ENCODE assay signal across 8 mouse cellular contexts in genomic region chr1:136624146-136625018, GRCm38 (mm10). TPM values are rescaled to one million over a fixed set of nuclear protein-coding genes. Genes with fewer than 3 reads are reported as not detected.
DNase-seq lines count a peak whose midpoint lies in the region; ATAC-seq and TF ChIP-seq lines count a peak whose summit lies in the region.

Gene Zfp281, plus strand, starts transcription at chr1:136624901.

- peak; percentile 88 to 93 for DNase-seq in gastrocnemius, adult 8-10 months (ENCODE audit: low spot score in 2 of 2)
- peak; percentile 86 for DNase-seq in hindlimb bud, embryonic 11.5 days (ENCODE audit: extremely low spot score, low read depth, low spot score)
- peak; percentile 86 to 94 for DNase-seq in left cerebral cortex, adult 8-10 months (ENCODE audit: low spot score in 2 of 2)
- peak; percentile 98 for DNase-seq in right cerebral cortex, postnatal 10 days (ENCODE audit: low spot score in 2 of 2)
- peak; percentile 94 for DNase-seq in urinary bladder, postnatal 25 days (ENCODE audit: low spot score)

- no peak for TF ChIP-seq CTCF in cortical plate, adult 2 months (IDR thresholded peaks at IDR 0.05; ENCODE audit: extremely low read depth, insufficient read depth, low read length)

- peak; percentile 72 for ATAC-seq in activated CD4-positive, CD25-positive, alpha-beta regulatory T cell, adult 4 months

- no peaks in the 10 kb centered on the region for H3K9me3 ChIP-seq in megakaryocyte, embryonic 14.5 days

- peaks cover 37% of the 10 kb centered on the region for H3K36me3 ChIP-seq in megakaryocyte, embryonic 14.5 days (replicated peaks; ENCODE audit: low read length)

- peak; percentile 68 for TF ChIP-seq POLR2A in cortical plate, adult 2 months (IDR thresholded peaks at IDR 0.05; ENCODE audit: extremely low read depth, insufficient read depth, low read length)

- H3K27ac ChIP-seq in cortical plate, adult 2 months (ENCODE audit: insufficient read depth, low read length) = peak within 1 kb of the TSS; percentile 86

- peak within 1 kb of the TSS; percentile 66 for H3K4me3 ChIP-seq in cortical plate, adult 2 months (ENCODE audit: insufficient read depth, low read length)
- H3K4me3 ChIP-seq in megakaryocyte, embryonic 14.5 days (replicated peaks) = peak within 1 kb of the TSS; percentile 96

- no peaks in the 10 kb centered on the region for H3K27me3 ChIP-seq in megakaryocyte, embryonic 14.5 days (replicated peaks)

- peaks cover 13% of the 10 kb centered on the region; the same call in 1 of the 2 replicates for H3K4me1 ChIP-seq in cortical plate, adult 2 months (ENCODE audit: control insufficient read depth, insufficient read depth, low read length)
- H3K4me1 ChIP-seq in megakaryocyte, embryonic 14.5 days = peaks cover 43% of the 10 kb centered on the region

RNA-seq across cellular contexts. Expression of gene Zfp281, which starts in this region (rescaled TPM):
- 10 to 100 TPM; 19.3 to 22.6 TPM for polyA plus RNA-seq in activated CD4-positive, CD25-positive, alpha-beta regulatory T cell, adult 4 months (2017; shearing (Covaris generic))
- polyA plus RNA-seq in cortical plate, adult 2 months (2012; rRNA removed) = 12.9 and 13.4 TPM in 2 replicates
- total RNA-seq in gastrocnemius, adult 8-10 months (2022) = 10 to 100 TPM in 1 of 4 experiments, 1 to 10 TPM in 3; 7.5 to 12.3 (median 9.4) TPM
- total RNA-seq in left cerebral cortex, adult 8-10 months (2022) = 10 to 100 TPM; 33.5 to 34.4 (median 33.7) TPM
- polyA plus RNA-seq in megakaryocyte, embryonic 14.5 days (2012; ENCODE audit: insufficient read depth, low replicate concordance) = 2.6 and 2.9 TPM in 2 replicates

Comparison
In these comparisons a context has a peak if more than half of its experiments do, and no peak if none do; other contexts are left out.
1. Peak in every context shown above with its lines: DNase-seq, ATAC-seq, H3K4me3 ChIP-seq and H3K27ac ChIP-seq.